Mouse (Mus musculus) forebrain, embryonic 11.5 days (tissue): Measurements from ENCODE around the gene Apeh. TPM values are rescaled to one million over a fixed set of nuclear protein-coding genes. Genes with fewer than 3 reads are reported as not detected.

Source experiments
- ATAC-seq: fragments of 200-750 bp; cut with Nextera tagmentation; replicated peaks from 2 replicates; pipeline ENCODE4 v1.8.0; 2017; ENCODE audit warnings: moderate TSS enrichment; ENCODE audit not compliant: low FRiP score
- DNase-seq: peaks from one replicate; pipeline ENCODE4 v3.0.0-alpha.2; 2017; ENCODE audit warnings: low spot score
- H3K27ac ChIP-seq: fragments of 300-500 bp; sonication (generic); 2 replicates; pipeline ENCODE4 v1.5.1; 2014; ENCODE audit warnings: low read depth, low read length
- H3K27me3 ChIP-seq: fragments of 300-500 bp; sonication (generic); 2 replicates; pipeline ENCODE4 v1.6.1; 2014; ENCODE audit warnings: mild to moderate bottlenecking, low read length, mixed read lengths; ENCODE audit not compliant: control insufficient read depth, insufficient read depth
- H3K36me3 ChIP-seq: fragments of 300-500 bp; sonication (generic); 2 replicates; pipeline ENCODE4 v1.6.1; 2014; ENCODE audit warnings: mild to moderate bottlenecking, low read length, moderate library complexity, mixed read lengths; ENCODE audit not compliant: control insufficient read depth, insufficient read depth
- H3K4me1 ChIP-seq: fragments of 300-500 bp; sonication (generic); replicated peaks from 2 replicates; pipeline ENCODE4 v1.6.1; 2014; ENCODE audit warnings: low read length, mixed read lengths; ENCODE audit not compliant: control insufficient read depth, insufficient read depth
- H3K4me2 ChIP-seq: fragments of 300-500 bp; sonication (generic); 2 replicates; pipeline ENCODE4 v1.6.1; 2014; ENCODE audit warnings: low read depth, mild to moderate bottlenecking, low read length, moderate library complexity, mixed read lengths; ENCODE audit not compliant: severe bottlenecking
- H3K4me3 ChIP-seq: fragments of 300-500 bp; sonication (generic); 2 replicates; pipeline ENCODE4 v1.5.1; 2014; ENCODE audit warnings: low read depth, low read length
- H3K9ac ChIP-seq: fragments of 300-500 bp; sonication (generic); 2 replicates; pipeline ENCODE4 v1.6.1; 2014; ENCODE audit warnings: low read length
- H3K9me3 ChIP-seq: fragments of 300-500 bp; sonication (generic); 2 replicates; pipeline ENCODE4 v1.6.1; 2016; ENCODE audit warnings: low read length, mixed read lengths; ENCODE audit not compliant: control insufficient read depth
- WGBS: fragments of 180-500 bp; shearing (Covaris S2); extraction: QIAGEN DNeasy Blood & Tissue Kit; methylation state at CpG from one replicate; pipeline ENCODE4 v1.1.7; 2014; 5-methylcytosine and 5-hydroxymethylcytosine counted together
- polyA plus RNA-seq: library from polyadenylated mRNA; unstranded; fragments of >200 nt; fragmentation: Nextera tagmentation; extraction: Ambion mirVana; gene quantifications from 2 replicates; pipeline ENCODE4 v1.2.1, GENCODE M21; 2014

The Apeh gene
- polyA plus RNA-seq, 1 experiment from 2014 or later = 53.3 TPM

- DNase-seq (no peak), ATAC-seq (no peak)
- Histone ChIP-seq H3K9me3 (no peaks in the 10 kb centered on the region), H3K27me3 (no peaks in the 10 kb centered on the region), H3K27ac (no peak overlapping the region), H3K4me2 (no peak overlapping the region), H3K4me3 (no peak overlapping the region), H3K9ac (no peak overlapping the region), H3K4me1 (no peaks in the 10 kb centered on the region), H3K36me3 (no peaks in the 10 kb centered on the region)
- WGBS = 92% methylated on average over 8 of the region's 8 CpGs
These were observed 31.3 kb upstream of the Apeh start for GRCm38 (mm10) chr9:108125731-108126130.

GRCm38 (mm10) chr9:108123916-108124315 lies 29.5 kb upstream of the Apeh start:
- DNase-seq = no peak
- no peak overlapping the region for H3K9ac ChIP-seq
- H3K4me3 ChIP-seq = no peak overlapping the region
- no peaks in the 10 kb centered on the region for H3K27me3 ChIP-seq
- 86% methylated on average over 4 of the region's 4 CpGs for WGBS
- H3K4me1 ChIP-seq = no peaks in the 10 kb centered on the region
- H3K9me3 ChIP-seq = no peaks in the 10 kb centered on the region
- H3K4me2 ChIP-seq = no peak overlapping the region
- no peak overlapping the region for H3K27ac ChIP-seq
- no peak for ATAC-seq
- no peaks in the 10 kb centered on the region for H3K36me3 ChIP-seq

- Histone ChIP-seq H3K9me3 (no peaks in the 10 kb centered on the region), H3K27ac (no peak overlapping the region), H3K27me3 (no peaks in the 10 kb centered on the region), H3K4me3 (no peak overlapping the region), H3K4me2 (no peak overlapping the region), H3K4me1 (no peaks in the 10 kb centered on the region), H3K36me3 (no peaks in the 10 kb centered on the region), H3K9ac (no peak overlapping the region)
- 89% methylated on average over 10 of the region's 10 CpGs for whole genome bisulfite sequencing
- no peak for DNase-seq
- ATAC-seq = no peak
These were observed 27.0 kb upstream of the Apeh start for GRCm38 (mm10) chr9:108121170-108121969.

- no peak overlapping the region for H3K27ac ChIP-seq
- WGBS = 95% methylated on average over 8 of the region's 8 CpGs
These were observed 26.3 kb upstream of the Apeh start for GRCm38 (mm10) chr9:108120671-108121070.

GRCm38 (mm10) chr9:108119891-108120411 lies 25.5 kb upstream of the Apeh start:
- Histone ChIP-seq H3K27me3 (no peaks in the 10 kb centered on the region), H3K27ac (no peak overlapping the region), H3K9me3 (no peaks in the 10 kb centered on the region), H3K4me3 (no peak overlapping the region), H3K4me2 (no peak overlapping the region), H3K4me1 (no peaks in the 10 kb centered on the region), H3K9ac (no peak overlapping the region), H3K36me3 (no peaks in the 10 kb centered on the region)
- 58% methylated on average over 9 of the region's 11 CpGs for WGBS
- DNase-seq (no peak), ATAC-seq (no peak)

More at GRCm38 (mm10) chr9:108120671-108121070, 26.3 kb upstream of the Apeh start:
- no peak for DNase-seq
- no peaks in the 10 kb centered on the region for H3K27me3 ChIP-seq
- no peak overlapping the region for H3K9ac ChIP-seq
- H3K4me1 ChIP-seq = no peaks in the 10 kb centered on the region
- ATAC-seq = no peak
- no peaks in the 10 kb centered on the region for H3K36me3 ChIP-seq
- H3K9me3 ChIP-seq = no peaks in the 10 kb centered on the region
- no peak overlapping the region for H3K4me2 ChIP-seq
- no peak overlapping the region for H3K4me3 ChIP-seq

- Histone ChIP-seq H3K27me3 (no peaks in the 10 kb centered on the region), H3K9ac (no peak overlapping the region), H3K27ac (no peak overlapping the region), H3K4me1 (no peaks in the 10 kb centered on the region), H3K36me3 (no peaks in the 10 kb centered on the region; the same call in 1 of the 2 replicates), H3K4me3 (no peak overlapping the region), H3K9me3 (no peaks in the 10 kb centered on the region), H3K4me2 (no peak overlapping the region)
- DNase-seq (no peak), ATAC-seq (no peak)
- WGBS = 65% methylated on average over 4 of the region's 4 CpGs
These were observed 22.7 kb upstream of the Apeh start for GRCm38 (mm10) chr9:108117143-108117542.

GRCm38 (mm10) chr9:108115290-108116077 lies 21.1 kb upstream of the Apeh start:
- WGBS = 69% methylated on average over 43 of the region's 43 CpGs
- Histone ChIP-seq H3K4me1 (peaks cover 5% of the 10 kb centered on the region; the same call in 1 of the 2 replicates), H3K27ac (no peak overlapping the region), H3K4me3 (no peak overlapping the region), H3K4me2 (no peak overlapping the region), H3K27me3 (no peaks in the 10 kb centered on the region), H3K9ac (no peak overlapping the region), H3K9me3 (no peaks in the 10 kb centered on the region), H3K36me3 (no peaks in the 10 kb centered on the region; the same call in 1 of the 2 replicates)
- DNase-seq = no peak
- ATAC-seq = no peak

- H3K27me3 ChIP-seq = no peaks in the 10 kb centered on the region
- no peak overlapping the region for H3K4me3 ChIP-seq
- no peak for ATAC-seq
- H3K9me3 ChIP-seq = no peaks in the 10 kb centered on the region
- 95% methylated on average over 18 of the region's 18 CpGs for WGBS
- no peak for DNase-seq
- H3K4me1 ChIP-seq = peaks cover 5% of the 10 kb centered on the region; the same call in 1 of the 2 replicates
- no peak overlapping the region for H3K27ac ChIP-seq
- no peak overlapping the region for H3K4me2 ChIP-seq
- no peaks in the 10 kb centered on the region; the same call in 1 of the 2 replicates for H3K36me3 ChIP-seq
- no peak overlapping the region for H3K9ac ChIP-seq
These were observed 18.4 kb upstream of the Apeh start for GRCm38 (mm10) chr9:108112719-108113340.
